ENCODE assay signal across 9 mouse cellular contexts in genomic region chr1:133889949-133890598, GRCm38 (mm10). TPM values are rescaled to one million over a fixed set of nuclear protein-coding genes. Genes with fewer than 3 reads are reported as not detected.
DNase-seq lines count a peak whose midpoint lies in the region; ATAC-seq and TF ChIP-seq lines count a peak whose summit lies in the region.
"Had no signal": no experiment of that assay in that cellular context is flagged by ENCODE, and none has a peak within 500 bp of the region (broad histone marks: within the 10 kb centered on the region; RNA-seq: fewer than 3 reads in every experiment).

No protein-coding gene starts in this region.

- no peaks in the 10 kb centered on the region for H3K79me2 ChIP-seq in liver, adult 2 months (ENCODE audit: control insufficient read depth, insufficient read depth, low read length)

- TF ChIP-seq POLR2A in testis, adult 2 months (IDR thresholded peaks at IDR 0.05; ENCODE audit: control insufficient read depth, low read depth, low read length), result no peak
- TF ChIP-seq POLR2A in liver, adult 2 months (IDR thresholded peaks at IDR 0.05; ENCODE audit: extremely low read depth, insufficient read depth, low read length), result no peak

- no peak for DNase-seq in testis, postnatal 14 days (ENCODE audit: low spot score)
- no peak for DNase-seq in liver, adult 2 months (ENCODE audit: extremely low read depth, low read depth, low spot score)
- peak; percentile 56 for DNase-seq in stomach, postnatal 0 days (ENCODE audit: low spot score)
- DNase-seq in urinary bladder, adult 18-20 months (ENCODE audit: low spot score in 2 of 2), result no peak
- no peak for DNase-seq in adrenal gland, postnatal 14 days

- WGBS in heart, embryonic 13.5 days, result 21% methylated on average over 20 of the region's 20 CpGs
- 45% methylated on average over 20 of the region's 20 CpGs for WGBS in liver, adult 2 months
- WGBS in stomach, postnatal 0 days, result 16% methylated on average over 20 of the region's 20 CpGs

- peak overlapping the region; percentile 63 for H3K9ac ChIP-seq in heart, embryonic 13.5 days
- peak overlapping the region; percentile 34; the same call in 1 of the 2 replicates for H3K9ac ChIP-seq in liver, adult 2 months (ENCODE audit: low read depth, low read length)
- H3K9ac ChIP-seq in stomach, postnatal 0 days (ENCODE audit: low read length), result peak overlapping the region; percentile 27

- no peak for TF ChIP-seq CTCF in testis, adult 2 months (IDR thresholded peaks at IDR 0.05; ENCODE audit: control insufficient read depth, insufficient read depth, insufficient replicate concordance, low read depth, low read length)
- TF ChIP-seq CTCF in liver, adult 2 months (IDR thresholded peaks at IDR 0.05; ENCODE audit: low read depth, low read length), result no peak
- no peak for TF ChIP-seq CTCF in stomach, postnatal 0 days (IDR thresholded peaks at IDR 0.05; ENCODE audit: low read depth)

- H3K27me3 ChIP-seq in testis, adult 2 months (ENCODE audit: control insufficient read depth, insufficient read depth, low read length), result no peaks in the 10 kb centered on the region
- peaks cover 3% of the 10 kb centered on the region; the same call in 1 of the 2 replicates for H3K27me3 ChIP-seq in heart, embryonic 13.5 days (replicated peaks)
- H3K27me3 ChIP-seq in liver, adult 2 months (ENCODE audit: control insufficient read depth, insufficient read depth, low read length), result no peaks in the 10 kb centered on the region
- no peaks in the 10 kb centered on the region for H3K27me3 ChIP-seq in stomach, postnatal 0 days (ENCODE audit: control insufficient read depth, insufficient read depth, low read length)

- H3K4me3 ChIP-seq in testis, adult 2 months (ENCODE audit: control insufficient read depth, low read depth, low read length), result no peak overlapping the region
- peak overlapping the region; percentile 29 for H3K4me3 ChIP-seq in heart, embryonic 13.5 days
- H3K4me3 ChIP-seq in liver, adult 2 months (ENCODE audit: insufficient read depth, low read depth, low read length), result no peak overlapping the region
- no peak overlapping the region for H3K4me3 ChIP-seq in stomach, postnatal 0 days (ENCODE audit: low read depth, low read length)
- H3K4me3 ChIP-seq: myocyte had no signal

- H3K4me1 ChIP-seq in testis, adult 2 months (ENCODE audit: control insufficient read depth, insufficient read depth, low read length), result peaks cover 11% of the 10 kb centered on the region
- H3K4me1 ChIP-seq in heart, embryonic 13.5 days, result peaks cover 66% of the 10 kb centered on the region
- peaks cover 5% of the 10 kb centered on the region for H3K4me1 ChIP-seq in liver, adult 2 months (ENCODE audit: control insufficient read depth, insufficient read depth, low read length)
- peaks cover 7% of the 10 kb centered on the region for H3K4me1 ChIP-seq in stomach, postnatal 0 days (replicated peaks; ENCODE audit: control insufficient read depth, insufficient read depth)

- H3K4me2 ChIP-seq in heart, embryonic 13.5 days, result peak overlapping the region; percentile 61
- peak overlapping the region; percentile 41 for H3K4me2 ChIP-seq in stomach, postnatal 0 days (replicated peaks; ENCODE audit: low read depth)

- peak overlapping the region; percentile 2; the same call in 1 of the 2 replicates for H3K27ac ChIP-seq in testis, adult 2 months (ENCODE audit: control insufficient read depth, insufficient read depth, low read depth, low read length)
- H3K27ac ChIP-seq in heart, embryonic 13.5 days (replicated peaks), result peak overlapping the region; percentile 48
- H3K27ac ChIP-seq in liver, adult 2 months (replicated peaks; ENCODE audit: insufficient read depth, low read depth, low read length), result no peak overlapping the region
- H3K27ac ChIP-seq in stomach, postnatal 0 days (replicated peaks), result no peak overlapping the region

- no peaks in the 10 kb centered on the region for H3K36me3 ChIP-seq in testis, adult 2 months (ENCODE audit: control insufficient read depth, insufficient read depth, low read length)
- no peaks in the 10 kb centered on the region for H3K36me3 ChIP-seq in heart, embryonic 13.5 days
- H3K36me3 ChIP-seq in liver, adult 2 months (ENCODE audit: control insufficient read depth, insufficient read depth, low read length), result no peaks in the 10 kb centered on the region
- H3K36me3 ChIP-seq in stomach, postnatal 0 days (ENCODE audit: control insufficient read depth, insufficient read depth, low read length), result no peaks in the 10 kb centered on the region

- H3K9me3 ChIP-seq in heart, embryonic 13.5 days, result no peaks in the 10 kb centered on the region
- H3K9me3 ChIP-seq in stomach, postnatal 0 days (ENCODE audit: control insufficient read depth, low read length), result no peaks in the 10 kb centered on the region

- no peak for TF ChIP-seq EP300 in stomach, postnatal 0 days (optimal IDR thresholded peaks at IDR 0.05)

- ATAC-seq in heart, embryonic 13.5 days (ENCODE audit: extremely low read depth, insufficient number of reproducible peaks, low FRiP score, low TSS enrichment), result no peak
- peak; percentile 36 for ATAC-seq in stomach, postnatal 0 days (ENCODE audit: low FRiP score, low TSS enrichment)
- ATAC-seq in megakaryocyte progenitor cell, adult 5-6 weeks (replicated peaks; ENCODE audit: poor library complexity), result no peak

RNA-seq across cellular contexts. Expression of gene Optc, which starts 17.7 kb away (rescaled TPM):
- 0.86 and 1.5 TPM in 2 replicates for polyA plus RNA-seq in testis, adult 2 months (2012; rRNA removed)
- polyA plus RNA-seq in heart, embryonic 13.5 days (2015; fragmentation: Nextera tagmentation; extraction: Ambion mirVana), result 0.32 and 0.41 TPM in 2 replicates
- not detected in 2 replicates for total RNA-seq in liver, adult 2 months (2014; rRNA removed)
- not detected in 2 replicates for polyA plus RNA-seq in liver, adult 2 months (2012; rRNA removed)
- 1.3 and 1.6 TPM in 2 replicates for polyA plus RNA-seq in stomach, postnatal 0 days (2015; fragmentation: Nextera tagmentation; extraction: Ambion mirVana)
- not detected in 2 replicates for total RNA-seq in megakaryocyte progenitor cell, adult 5-6 weeks (2015)
- not detected in 2 replicates for total RNA-seq in megakaryocyte progenitor cell, adult 5-6 weeks (2017)
- 1.2 and 2.1 TPM in 2 replicates for total RNA-seq in adrenal gland, postnatal 14 days (2021)

RNA-seq across cellular contexts. Expression of gene Prelp, which starts 31.1 kb away (rescaled TPM):
- polyA plus RNA-seq in testis, adult 2 months (2012; rRNA removed), result 4.3 and 4.7 TPM in 2 replicates
- 2.8 and 3.1 TPM in 2 replicates for polyA plus RNA-seq in heart, embryonic 13.5 days (2015; fragmentation: Nextera tagmentation; extraction: Ambion mirVana)
- total RNA-seq in liver, adult 2 months (2014; rRNA removed), result 6.6 and 9.3 TPM in 2 replicates
- 23.8 and 27.2 TPM in 2 replicates for polyA plus RNA-seq in liver, adult 2 months (2012; rRNA removed)
- 4.7 and 5.3 TPM in 2 replicates for polyA plus RNA-seq in stomach, postnatal 0 days (2015; fragmentation: Nextera tagmentation; extraction: Ambion mirVana)
- not detected in 2 replicates for total RNA-seq in megakaryocyte progenitor cell, adult 5-6 weeks (2015)
- not detected in 2 replicates for total RNA-seq in megakaryocyte progenitor cell, adult 5-6 weeks (2017)
- 100 and 111 TPM in 2 replicates for total RNA-seq in adrenal gland, postnatal 14 days (2021)

Comparison
In these comparisons a context has a peak if more than half of its experiments do, and no peak if none do; other contexts are left out.
1. H3K27ac ChIP-seq: peak in testis, adult 2 months (single experiment) and heart, embryonic 13.5 days (single experiment); none in liver, adult 2 months (single experiment) and stomach, postnatal 0 days (single experiment).
2. Peak in every context shown above with its lines, with median percentiles within 50 percentile points of each other: H3K9ac ChIP-seq.